Mouse (Mus musculus): ENCODE measurements at regions not wholly inside any gene's neighbourhood (a gene's known extent, or its start where the extent isn't known, plus 50 kb on each side); places are given as distances from the start of the nearest gene placed in this dataset.

GRCm38 (mm10) chr13:90739797-90740196 lies 165.4 kb downstream of the Atp6ap1l start:
- DNase-seq (ENCODE audit: extremely low read depth, low read depth, low spot score), result no peak

- DNase-seq (ENCODE audit: extremely low read depth, low read depth, low spot score), result no peak
These were observed 166.6 kb downstream of the Atp6ap1l start for GRCm38 (mm10) chr13:90738513-90738912.

- no peak for DNase-seq (ENCODE audit: extremely low read depth, low read depth, low spot score)
These were observed 171.9 kb downstream of the Atp6ap1l start for GRCm38 (mm10) chr13:90733265-90733664.

DNA sequence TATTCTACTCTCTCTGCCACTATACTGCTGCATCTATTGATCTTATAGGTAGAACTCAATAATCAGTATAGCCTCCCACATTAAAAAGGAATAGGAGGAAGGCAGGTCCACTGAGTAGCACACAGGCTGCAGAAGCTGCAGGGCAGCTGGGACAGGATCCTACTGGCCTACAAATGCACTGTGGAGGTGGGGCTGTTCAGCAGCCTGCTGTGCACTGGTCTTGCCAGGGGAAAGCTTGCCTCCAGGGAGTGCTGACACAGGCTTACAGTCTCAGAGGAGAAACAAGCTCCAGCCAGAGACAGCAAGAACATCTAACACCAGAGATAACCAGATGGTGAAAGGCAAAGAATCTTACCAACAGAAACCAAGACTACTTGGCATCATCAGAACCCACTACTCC lies 176.1 kb downstream of the Atp6ap1l start:
- peak; percentile 58 for DNase-seq (ENCODE audit: extremely low read depth, low read depth, low spot score)

GRCm38 (mm10) chr13:90727816-90728215 lies 177.3 kb downstream of the Atp6ap1l start:
- peak; percentile 86 for DNase-seq (ENCODE audit: extremely low read depth, low read depth, low spot score)

- DNase-seq (ENCODE audit: extremely low read depth, low read depth, low spot score), result peak; percentile 42
These were observed 179.9 kb downstream of the Atp6ap1l start for GRCm38 (mm10) chr13:90725053-90725827.

GRCm38 (mm10) chr13:90724598-90724997 lies 180.6 kb downstream of the Atp6ap1l start:
- DNase-seq (ENCODE audit: extremely low read depth, low read depth, low spot score), result no peak

GRCm38 (mm10) chr13:90723533-90723898 lies 181.6 kb downstream of the Atp6ap1l start:
- no peak for DNase-seq (ENCODE audit: extremely low read depth, low read depth, low spot score)

GRCm38 (mm10) chr13:90722599-90723532 lies 182.3 kb downstream of the Atp6ap1l start:
- DNase-seq (ENCODE audit: extremely low read depth, low read depth, low spot score), result no peak

DNA sequence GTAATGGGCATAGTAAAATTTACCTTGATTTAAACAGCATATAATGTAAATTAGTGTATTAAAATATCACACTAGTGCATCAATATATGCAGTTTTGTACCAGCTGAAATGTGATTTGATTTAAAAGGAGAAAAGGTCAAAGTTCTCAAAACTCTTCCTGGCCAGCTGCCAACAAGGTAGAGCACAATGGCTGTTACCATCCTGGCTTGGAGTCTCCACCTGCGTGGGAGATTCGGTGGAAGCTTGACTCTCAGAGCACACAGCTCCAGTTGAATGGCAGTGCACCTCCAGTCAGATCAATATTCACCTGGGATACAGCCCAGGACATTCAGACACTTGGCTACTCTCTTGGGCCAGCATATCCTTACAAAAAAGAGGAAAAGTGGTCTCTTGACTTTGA lies 220.8 kb downstream of the Atp6ap1l start:
- DNase-seq (ENCODE audit: extremely low read depth, low read depth, low spot score), result no peak

DNA sequence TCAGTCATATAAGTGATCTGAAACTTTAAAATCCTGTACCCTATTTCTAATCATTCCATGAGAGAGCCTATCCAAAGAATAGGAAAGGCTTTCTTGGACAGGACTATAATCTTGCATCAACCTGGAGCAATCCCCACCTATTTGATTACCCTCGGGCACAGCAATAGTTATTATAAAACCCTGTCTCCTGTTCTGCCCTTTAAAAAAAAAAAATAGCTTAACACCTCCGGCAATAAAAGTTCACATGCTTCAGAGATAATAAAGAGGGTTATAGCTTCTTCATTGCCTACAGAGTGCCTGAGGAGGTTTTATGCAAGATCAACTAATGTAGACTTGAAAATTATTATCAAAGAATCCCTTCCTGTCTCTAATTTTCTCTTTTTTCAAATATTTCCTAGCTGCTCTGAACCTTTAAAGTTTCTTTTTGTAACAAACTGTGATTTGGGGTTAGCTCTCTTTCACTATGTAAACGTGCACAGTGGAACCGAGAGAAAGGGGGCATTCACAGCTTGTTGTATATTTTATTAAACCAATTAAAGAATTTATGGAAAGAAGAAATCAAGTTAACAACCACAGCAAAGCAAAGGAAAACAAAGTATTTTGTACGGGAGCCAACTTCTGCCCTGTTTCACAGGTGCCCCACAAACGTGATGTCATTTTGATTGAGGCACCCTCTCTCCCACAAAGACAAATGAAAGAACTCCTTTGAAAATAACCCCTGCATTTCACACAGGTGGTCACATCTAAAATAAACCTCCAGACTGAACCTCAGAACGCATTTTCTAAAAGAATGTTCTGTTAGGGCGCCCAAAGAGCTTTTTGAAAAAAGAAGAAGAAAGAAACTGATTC lies 225.8 kb downstream of the Atp6ap1l start:
- no peak for DNase-seq (ENCODE audit: extremely low read depth, low read depth, low spot score)

- DNase-seq (ENCODE audit: extremely low read depth, low read depth, low spot score), result no peak
These were observed 231.3 kb downstream of the Atp6ap1l start for GRCm38 (mm10) chr13:90673823-90674222.

- DNase-seq (ENCODE audit: extremely low read depth, low read depth, low spot score), result no peak
These were observed 232.1 kb downstream of the Atp6ap1l start for GRCm38 (mm10) chr13:90673079-90673478.

DNA sequence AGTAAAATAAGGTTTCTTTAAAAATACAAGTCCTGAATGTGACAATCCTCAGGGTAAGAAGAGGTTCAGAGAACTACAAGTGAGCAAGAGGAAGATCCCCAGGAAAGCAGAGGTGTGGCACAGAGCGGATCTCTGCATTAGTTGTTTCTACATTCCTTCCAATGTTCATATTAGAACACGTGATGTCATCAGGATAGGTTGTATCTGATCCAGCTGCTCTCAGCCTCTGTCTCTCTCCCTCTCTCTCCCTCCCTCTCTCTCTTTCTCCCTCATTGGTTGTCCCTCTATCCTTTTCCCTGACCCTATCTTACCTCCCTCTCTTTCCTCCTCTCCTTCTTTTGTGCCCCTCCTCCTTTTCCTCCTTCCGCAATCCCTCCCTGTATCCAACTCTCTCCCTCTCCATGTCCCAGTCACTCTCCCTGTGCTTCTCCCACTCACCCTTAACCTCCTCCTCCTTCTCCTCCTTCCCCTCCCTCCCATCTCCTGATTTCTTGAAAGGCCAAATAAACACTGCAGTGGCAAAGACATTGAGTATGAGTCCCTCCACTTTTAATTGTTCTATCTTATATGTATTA lies 243.5 kb downstream of the Atp6ap1l start:
- DNase-seq (ENCODE audit: extremely low read depth, low read depth, low spot score), result no peak

DNA sequence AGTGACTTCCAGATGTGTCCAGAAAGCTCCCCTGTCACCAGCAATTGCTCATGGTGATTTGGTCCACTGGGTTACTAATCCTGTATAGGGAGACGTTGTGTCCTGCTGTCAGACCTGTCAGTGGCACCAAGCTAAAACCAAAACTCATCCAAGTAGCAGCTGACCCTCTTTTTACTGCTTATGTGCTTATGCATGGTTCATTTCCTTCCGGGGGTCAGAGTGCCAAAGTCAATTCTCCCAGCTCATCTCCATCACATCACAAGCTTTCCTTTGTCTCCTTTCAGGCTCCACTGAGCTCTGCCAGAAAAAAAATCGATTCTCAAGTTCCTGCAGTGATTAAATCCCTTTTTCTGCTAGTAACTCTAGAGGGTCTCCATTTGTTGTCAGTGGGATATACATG lies 244.2 kb downstream of the Atp6ap1l start:
- DNase-seq (ENCODE audit: extremely low read depth, low read depth, low spot score), result no peak

DNA sequence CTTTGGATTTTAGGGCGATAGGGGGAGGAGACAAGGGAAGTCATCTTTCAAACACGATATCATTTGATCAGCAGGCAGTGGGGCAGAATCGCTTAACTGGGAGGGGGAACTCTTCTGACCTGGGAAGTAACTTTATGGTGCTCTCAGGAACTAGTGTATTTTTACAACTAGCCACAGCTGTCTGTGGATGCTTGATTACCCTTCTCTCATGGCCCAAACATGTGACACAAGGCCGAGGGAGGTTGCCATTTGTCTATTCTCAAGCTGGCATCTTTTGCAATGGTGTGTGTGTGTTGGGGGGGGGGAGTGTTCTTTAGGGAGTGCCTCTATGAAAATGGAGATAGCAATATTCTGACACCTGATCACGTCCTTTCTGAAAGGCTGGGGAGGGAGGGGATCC lies 246.1 kb downstream of the Atp6ap1l start:
- DNase-seq (ENCODE audit: extremely low read depth, low read depth, low spot score), result no peak

GRCm38 (mm10) chr13:90646356-90646755 lies 258.8 kb downstream of the Atp6ap1l start:
- no peak for DNase-seq (ENCODE audit: extremely low read depth, low read depth, low spot score)

DNA sequence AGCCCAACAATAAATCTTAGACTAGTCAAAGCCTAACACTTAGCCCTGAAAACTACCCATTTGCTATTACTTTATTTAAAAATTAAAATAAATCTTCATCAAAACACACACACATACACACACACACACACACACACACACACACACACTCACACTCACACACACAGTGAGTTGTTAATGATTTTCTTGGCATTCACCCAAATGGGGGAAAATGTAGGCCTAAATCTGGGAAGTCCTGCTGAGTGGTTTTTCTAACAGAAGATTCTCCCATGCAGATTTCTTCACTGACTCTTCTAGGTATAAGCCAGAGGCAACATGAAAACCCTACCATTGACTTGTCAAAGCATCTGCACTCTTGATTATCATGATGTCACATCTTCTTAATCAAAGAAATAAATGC lies 260.9 kb downstream of the Atp6ap1l start:
- DNase-seq (ENCODE audit: extremely low read depth, low read depth, low spot score), result no peak

DNA sequence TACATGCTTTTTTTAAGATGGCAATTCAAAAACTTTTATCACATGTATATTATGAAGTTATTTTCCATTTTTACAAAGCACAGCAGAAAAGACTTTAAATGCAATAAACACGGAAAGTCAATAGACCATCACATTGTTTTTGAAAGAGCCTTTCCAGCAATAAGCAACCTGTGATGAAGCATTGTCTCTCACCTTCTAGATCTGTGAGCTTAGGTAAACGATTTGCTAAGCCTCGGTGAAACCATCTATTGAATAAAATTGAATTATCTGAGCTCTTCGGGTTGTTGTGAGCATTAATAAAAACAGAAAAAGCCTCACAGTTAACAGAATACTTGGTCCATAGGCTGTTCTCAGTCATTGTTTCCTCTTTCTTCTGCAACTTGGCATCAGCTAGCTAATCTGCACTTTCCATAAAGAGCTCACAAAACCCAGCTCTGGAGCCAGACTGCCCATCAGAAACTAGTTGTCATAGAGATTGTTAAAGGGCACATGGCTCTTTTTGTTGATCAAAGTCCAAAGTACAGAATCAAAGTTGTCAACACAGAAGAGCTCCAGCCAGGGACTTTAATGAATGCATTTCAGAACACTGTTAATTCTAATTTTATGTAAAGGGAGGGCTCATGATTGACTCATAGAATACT lies 261.5 kb downstream of the Atp6ap1l start:
- DNase-seq (ENCODE audit: extremely low read depth, low read depth, low spot score), result no peak

DNA sequence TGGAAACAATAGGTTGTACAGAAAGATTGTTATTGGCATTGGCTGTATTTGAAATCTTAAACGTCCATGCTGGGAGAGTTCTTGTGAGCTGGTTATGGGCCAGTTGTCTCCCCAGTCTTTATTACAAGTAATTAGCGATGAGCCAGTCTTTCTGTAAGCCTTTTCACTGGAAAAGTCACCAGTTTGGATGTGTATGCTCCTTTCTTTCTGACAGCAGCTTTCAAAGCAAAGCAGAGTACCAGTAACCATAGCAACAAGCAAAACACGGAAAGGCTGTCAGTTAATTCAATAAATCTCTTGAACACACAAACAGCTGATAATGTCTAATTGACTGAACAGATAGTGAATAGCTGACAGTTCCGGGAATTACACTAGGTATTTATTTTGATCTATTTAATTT lies 262.0 kb downstream of the Atp6ap1l start:
- no peak for DNase-seq (ENCODE audit: extremely low read depth, low read depth, low spot score)

Measured in fat pad, adult 2 months (tissue).